Mouse (Mus musculus): ENCODE results near the gene Cyp3a41a.
"Not testable (repeated sequence)": the region's sequence is repeated elsewhere in the genome, so short reads cannot be mapped to it uniquely, and the experiment has no call there.

The Cyp3a41a gene

DNA sequence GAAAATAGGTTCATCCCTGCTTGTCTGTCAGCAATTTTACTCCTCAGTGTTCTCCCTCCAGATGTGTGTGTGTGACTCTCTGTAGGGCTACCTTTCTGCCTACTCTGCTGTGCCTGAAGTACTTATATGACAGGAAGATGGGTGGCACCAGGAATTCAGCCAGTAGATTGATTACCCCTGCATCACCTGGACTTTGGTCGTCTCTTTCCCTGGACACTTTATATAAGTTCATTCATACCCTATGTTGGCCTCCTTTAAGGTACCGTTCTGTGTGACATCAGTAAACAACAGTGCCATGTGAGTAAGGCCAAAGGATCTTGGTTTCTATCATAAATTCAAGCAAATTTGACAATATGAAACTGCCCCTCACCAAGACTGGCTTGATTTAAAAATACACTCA lies at the start of gene Cyp3a41a:
TSS of gene Cyp3a41a (minus strand) at position 101 of the 400 bp plus-strand sequence.
- not testable (repeated sequence) for DNase-seq (ENCODE audit: extremely low read depth, insufficient read length, low spot score)

DNA sequence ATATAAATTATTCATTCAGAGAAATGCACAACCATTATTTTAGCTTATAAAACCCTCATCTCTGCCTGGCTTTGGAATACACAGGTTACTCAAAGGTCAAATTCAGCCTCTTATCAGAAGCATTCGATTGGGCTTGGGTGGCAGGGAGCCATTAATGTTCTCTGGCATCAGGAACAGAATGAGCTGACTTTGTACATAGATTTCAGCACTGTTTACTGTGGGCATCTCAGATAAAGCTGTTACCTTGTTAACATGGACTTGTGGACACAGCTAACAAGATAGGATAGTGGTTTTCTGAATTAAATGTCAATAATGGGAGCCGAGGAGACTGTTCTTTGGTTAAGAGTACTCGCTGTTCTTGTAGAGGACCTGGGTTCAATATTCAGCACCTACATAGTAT lies 17.6 kb upstream of the Cyp3a41a start:
- DNase-seq (ENCODE audit: extremely low read depth, insufficient read length, low spot score) = not testable (repeated sequence)

DNA sequence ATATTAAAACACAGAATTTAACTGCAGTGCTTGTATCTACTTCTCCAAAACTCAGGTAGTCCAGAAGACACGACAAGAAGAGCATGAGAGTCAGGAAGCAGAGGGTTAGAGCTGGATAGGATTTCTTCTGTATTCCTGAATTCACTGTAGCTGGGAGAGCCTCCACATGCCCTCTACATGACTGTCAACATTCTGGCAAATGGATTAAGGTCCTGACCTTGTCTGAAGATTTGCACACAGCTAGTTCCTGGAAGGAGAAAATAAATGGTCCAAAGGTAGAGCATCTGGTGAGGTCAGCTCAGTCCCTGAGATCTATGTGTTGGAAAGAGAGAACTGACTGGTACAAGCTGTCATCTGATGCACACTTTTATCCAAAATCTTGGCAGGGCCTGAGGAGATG lies 5.6 kb downstream of the Cyp3a41a start:
- DNase-seq (ENCODE audit: extremely low read depth, insufficient read length, low spot score) = not testable (repeated sequence)

DNA sequence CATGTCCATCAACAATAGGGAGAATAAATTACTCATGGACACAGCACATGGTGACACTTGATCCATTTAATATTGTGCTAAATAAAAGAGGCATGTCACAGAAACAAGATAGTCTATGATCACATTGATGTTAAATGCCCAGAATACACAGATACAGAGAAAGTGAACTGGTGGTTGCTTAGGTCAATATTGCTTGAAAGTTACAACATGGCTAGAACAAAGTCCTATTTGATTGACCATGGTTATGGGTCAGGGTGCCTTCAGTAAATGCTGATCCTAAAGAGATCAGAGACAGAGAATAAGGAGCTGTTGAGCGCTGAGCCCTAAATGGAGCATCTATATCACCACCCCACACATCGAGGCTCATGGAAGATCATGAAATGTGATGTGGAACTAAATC lies 12.6 kb downstream of the Cyp3a41a start:
- not testable (repeated sequence) for DNase-seq (ENCODE audit: extremely low read depth, insufficient read length, low spot score)

DNA sequence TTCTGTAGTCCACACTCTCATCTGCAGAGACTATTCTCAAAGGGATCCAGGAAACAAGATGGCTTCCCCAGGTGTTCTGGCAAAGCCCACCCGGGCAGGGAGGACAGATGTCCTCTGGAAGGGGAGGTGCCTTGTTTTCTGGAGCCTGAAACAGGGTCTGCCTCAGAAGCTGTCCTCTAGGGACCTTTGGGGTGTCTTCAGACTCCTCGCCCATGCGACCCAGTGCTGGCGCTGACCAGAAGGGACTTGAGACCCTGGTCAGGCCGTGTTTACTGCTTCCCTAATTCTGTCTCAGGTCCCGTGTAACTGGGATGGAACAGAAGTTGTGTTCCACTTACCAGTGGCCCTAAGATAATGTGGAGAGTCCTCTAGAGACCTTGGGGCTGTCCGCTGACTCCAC lies 57.9 kb downstream of the Cyp3a41a start:
- no peak for DNase-seq (ENCODE audit: extremely low read depth, insufficient read length, low spot score)

DNA sequence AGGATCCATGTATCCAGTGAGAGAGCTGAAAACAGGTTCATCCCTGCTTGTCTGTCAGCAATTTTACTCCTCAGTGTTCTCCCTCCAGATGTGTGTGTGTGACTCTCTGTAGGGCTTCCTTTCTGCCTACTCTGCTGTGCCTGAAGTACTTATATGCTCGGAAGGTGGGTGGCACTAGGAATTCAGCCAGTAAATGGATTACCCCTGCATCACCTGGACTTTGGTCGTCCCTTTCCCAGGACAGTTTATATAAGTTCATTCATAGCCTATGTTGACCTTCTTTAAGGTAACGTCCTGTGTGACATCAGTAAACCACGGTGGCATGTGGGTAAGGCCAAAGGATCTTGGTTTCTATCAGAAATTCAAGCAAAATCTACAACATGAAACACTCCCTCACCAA lies 72.2 kb downstream of the Cyp3a41a start:
- no peak for DNase-seq (ENCODE audit: extremely low read depth, insufficient read length, low spot score)

Measured in 3134 (cell line).